Mouse (Mus musculus) embryonic facial prominence, embryonic 13.5 days (tissue): ENCODE results near the gene Rexo2. TPM values are rescaled to one million over a fixed set of nuclear protein-coding genes. Genes with fewer than 3 reads are reported as not detected.
"Not testable (repeated sequence)": the region's sequence is repeated elsewhere in the genome, so short reads cannot be mapped to it uniquely, and the experiment has no call there.

Source experiments
- ATAC-seq: fragments of 200-750 bp; cut with Nextera tagmentation; 2 replicates; pipeline ENCODE4 v1.8.0; 2017; ENCODE audit warnings: low read depth; ENCODE audit not compliant: insufficient number of reproducible peaks, insufficient read depth, low FRiP score, low TSS enrichment
- H3K27ac ChIP-seq: fragments of 300-500 bp; sonication (generic); 2 replicates; pipeline ENCODE4 v1.5.1; 2015; ENCODE audit warnings: moderate library complexity, mild to moderate bottlenecking, inconsistent platforms
- H3K27me3 ChIP-seq: fragments of 300-500 bp; sonication (generic); 2 replicates; pipeline ENCODE4 v1.6.1; 2015; ENCODE audit warnings: mild to moderate bottlenecking, inconsistent platforms
- H3K36me3 ChIP-seq: fragments of 300-500 bp; sonication (generic); 2 replicates; pipeline ENCODE4 v1.6.1; 2015; ENCODE audit warnings: mild to moderate bottlenecking, inconsistent platforms
- H3K4me1 ChIP-seq: fragments of 300-500 bp; sonication (generic); 2 replicates; pipeline ENCODE4 v1.6.1; 2015; ENCODE audit warnings: inconsistent platforms
- H3K4me2 ChIP-seq: fragments of 300-500 bp; sonication (generic); 2 replicates; pipeline ENCODE4 v1.6.1; 2015; ENCODE audit warnings: moderate library complexity, mild to moderate bottlenecking, inconsistent platforms
- H3K4me3 ChIP-seq: fragments of 300-500 bp; sonication (generic); 2 replicates; pipeline ENCODE4 v1.5.1; 2015; ENCODE audit warnings: mild to moderate bottlenecking, inconsistent platforms
- H3K9ac ChIP-seq: fragments of 300-500 bp; sonication (generic); 2 replicates; pipeline ENCODE4 v1.6.1; 2015; ENCODE audit warnings: mild to moderate bottlenecking, inconsistent platforms
- H3K9me3 ChIP-seq: fragments of 300-500 bp; sonication (generic); 2 replicates; pipeline ENCODE4 v1.6.1; 2016; ENCODE audit warnings: inconsistent platforms
- WGBS: fragments of 180-500 bp; shearing (Covaris S2); methylation state at CpG from one replicate; pipeline ENCODE4 v1.1.7; 2015; ENCODE audit warnings: mixed read lengths; 5-methylcytosine and 5-hydroxymethylcytosine counted together
- polyA plus RNA-seq: library from polyadenylated mRNA; unstranded; fragments of >200 nt; fragmentation: Nextera tagmentation; extraction: Ambion mirVana; gene quantifications from 2 replicates; pipeline ENCODE4 v1.2.1, GENCODE M21; 2015

The Rexo2 gene
- polyA plus RNA-seq, 1 experiment from 2014 or later: 106 TPM

- H3K4me2 ChIP-seq: peak overlapping the region; percentile 81
- H3K36me3 ChIP-seq: peaks cover 27% of the 10 kb centered on the region
- H3K9ac ChIP-seq: peak overlapping the region; percentile 95
- H3K9me3 ChIP-seq: no peaks in the 10 kb centered on the region
- 0 out of 2 replicates have a peak, but pooled peaks cover 3% of the 10 kb centered on the region for H3K27me3 ChIP-seq
- H3K4me3 ChIP-seq: peak overlapping the region; percentile 87
- 0 out of 2 replicates have a peak, but pooled peaks have one; percentile 48 for ATAC-seq
- WGBS: 4% methylated on average over 34 of the region's 34 CpGs
- H3K27ac ChIP-seq: peak overlapping the region; percentile 89
- peaks cover 15% of the 10 kb centered on the region for H3K4me1 ChIP-seq
Observed at GRCm38 (mm10) chr9:48495548-48495932, 15.1 kb upstream of the Rexo2 start.

- Histone ChIP-seq H3K4me1 (peaks cover 15% of the 10 kb centered on the region), H3K36me3 (peaks cover 32% of the 10 kb centered on the region), H3K9me3 (no peaks in the 10 kb centered on the region), H3K4me3 (peak within 1 kb of the TSS; percentile 87), H3K4me2 (peak within 1 kb of the TSS; percentile 81), H3K27me3 (0 out of 2 replicates have a peak, but pooled peaks cover 3% of the 10 kb centered on the region), H3K9ac (peak within 1 kb of the TSS; percentile 95), H3K27ac (peak within 1 kb of the TSS; percentile 89)
- ATAC-seq: peak; percentile 98
- WGBS: under 1% methylated on average over 72 of the region's 72 CpGs
Observed at GRCm38 (mm10) chr9:48494817-48495547, 14.6 kb upstream of the Rexo2 start, which contains the start of the genes Rbm7 and Gm5617. Rbm7 (minus strand) TSS chr9:48495299. Gm5617 (plus strand) TSS chr9:48495442.

- ATAC-seq: no peak
- Histone ChIP-seq H3K4me2 (peak overlapping the region; percentile 85), H3K27me3 (no peaks in the 10 kb centered on the region), H3K9ac (0 out of 2 replicates have a peak overlapping the region, but pooled peaks have one; percentile 0), H3K9me3 (no peaks in the 10 kb centered on the region), H3K36me3 (peaks cover 10% of the 10 kb centered on the region), H3K4me1 (peaks cover 16% of the 10 kb centered on the region), H3K4me3 (peak overlapping the region; percentile 85), H3K27ac (no peak overlapping the region)
- 21% methylated on average over 20 of the region's 20 CpGs for WGBS
Observed at GRCm38 (mm10) chr9:48481214-48482134, 1.1 kb upstream of the Rexo2 start.

- peak; percentile 48; the same call in 1 of the 2 replicates for ATAC-seq
- Histone ChIP-seq H3K4me1 (peaks cover 16% of the 10 kb centered on the region), H3K9me3 (no peaks in the 10 kb centered on the region), H3K4me2 (peak overlapping the region; percentile 85), H3K4me3 (peak overlapping the region; percentile 85), H3K27ac (no peak overlapping the region), H3K36me3 (peaks cover 16% of the 10 kb centered on the region), H3K27me3 (no peaks in the 10 kb centered on the region), H3K9ac (peak overlapping the region; percentile 87)
- WGBS: 5% methylated on average over 25 of the region's 25 CpGs
Observed at GRCm38 (mm10) chr9:48479838-48480410, 499 bp downstream of the Rexo2 start.

GRCm38 (mm10) chr9:48478808-48479207, 1.6 kb downstream of the Rexo2 start:
- H3K4me2 ChIP-seq: no peak overlapping the region
- H3K36me3 ChIP-seq: peaks cover 22% of the 10 kb centered on the region
- peaks cover 16% of the 10 kb centered on the region for H3K4me1 ChIP-seq
- 80% methylated on average over 4 of the region's 4 CpGs for WGBS
- no peaks in the 10 kb centered on the region for H3K27me3 ChIP-seq
- no peak for ATAC-seq
- no peaks in the 10 kb centered on the region for H3K9me3 ChIP-seq
- no peak overlapping the region for H3K4me3 ChIP-seq
- H3K9ac ChIP-seq: no peak overlapping the region
- H3K27ac ChIP-seq: no peak overlapping the region

- no peaks in the 10 kb centered on the region for H3K9me3 ChIP-seq
- H3K9ac ChIP-seq: no peak overlapping the region
- no peak for ATAC-seq
- H3K27ac ChIP-seq: no peak overlapping the region
- WGBS: 92% methylated on average over 10 of the region's 10 CpGs
- no peak overlapping the region for H3K4me3 ChIP-seq
- no peak overlapping the region for H3K4me2 ChIP-seq
- peaks cover 31% of the 10 kb centered on the region for H3K36me3 ChIP-seq
- H3K4me1 ChIP-seq: peaks cover 12% of the 10 kb centered on the region
- H3K27me3 ChIP-seq: no peaks in the 10 kb centered on the region
Observed at GRCm38 (mm10) chr9:48476236-48477165, 3.9 kb downstream of the Rexo2 start.

GRCm38 (mm10) chr9:48474367-48474766, 6.1 kb downstream of the Rexo2 start:
- no peaks in the 10 kb centered on the region for H3K9me3 ChIP-seq
- no peak overlapping the region for H3K4me2 ChIP-seq
- no peaks in the 10 kb centered on the region for H3K27me3 ChIP-seq
- no peak overlapping the region for H3K4me3 ChIP-seq
- WGBS: 90% methylated on average over 9 of the region's 9 CpGs
- H3K9ac ChIP-seq: no peak overlapping the region
- peaks cover 5% of the 10 kb centered on the region; the same call in 1 of the 2 replicates for H3K4me1 ChIP-seq
- H3K27ac ChIP-seq: no peak overlapping the region
- no peak for ATAC-seq
- H3K36me3 ChIP-seq: peaks cover 42% of the 10 kb centered on the region

- H3K36me3 ChIP-seq: peaks cover 53% of the 10 kb centered on the region
Observed at GRCm38 (mm10) chr9:48473131-48473530, 7.3 kb downstream of the Rexo2 start.

GRCm38 (mm10) chr9:48472441-48473025, 7.9 kb downstream of the Rexo2 start:
- peaks cover 59% of the 10 kb centered on the region for H3K36me3 ChIP-seq
- 90% methylated on average over 15 of the region's 15 CpGs for WGBS
- H3K4me1 ChIP-seq: no peaks in the 10 kb centered on the region
- H3K27me3 ChIP-seq: no peaks in the 10 kb centered on the region
- H3K27ac ChIP-seq: no peak overlapping the region
- H3K9me3 ChIP-seq: no peaks in the 10 kb centered on the region
- ATAC-seq: no peak
- no peak overlapping the region for H3K9ac ChIP-seq
- no peak overlapping the region for H3K4me2 ChIP-seq
- no peak overlapping the region for H3K4me3 ChIP-seq

More at GRCm38 (mm10) chr9:48473131-48473530, 7.3 kb downstream of the Rexo2 start:
- Histone ChIP-seq H3K4me3 (no peak overlapping the region), H3K9me3 (no peaks in the 10 kb centered on the region), H3K27me3 (no peaks in the 10 kb centered on the region), H3K9ac (no peak overlapping the region), H3K4me1 (no peaks in the 10 kb centered on the region), H3K4me2 (no peak overlapping the region), H3K27ac (no peak overlapping the region)
- WGBS: 91% methylated on average over 12 of the region's 12 CpGs
- ATAC-seq: no peak

- 96% methylated on average over 5 of the region's 5 CpGs for WGBS
Observed at GRCm38 (mm10) chr9:48467471-48467870, 13.0 kb downstream of the Rexo2 start.

More at GRCm38 (mm10) chr9:48467471-48467870, 13.0 kb downstream of the Rexo2 start:
- not testable (repeated sequence) for H3K27ac ChIP-seq, H3K4me1 ChIP-seq, ATAC-seq, H3K9me3 ChIP-seq, H3K9ac ChIP-seq, H3K4me3 ChIP-seq, H3K27me3 ChIP-seq, H3K4me2 ChIP-seq
- peaks cover 49% of the 10 kb centered on the region for H3K36me3 ChIP-seq
